Mouse (Mus musculus) v-Abl transformed pro-B cells (cell line): ENCODE data around the gene Atp2c2.

Experiments used
- in situ Hi-C, 2 experiments: fragments of 400-800 bp; cut with MboI; formaldehyde crosslinking; loops; one replicate each; pipeline ENCODE4 v1.15.1; 2025; ENCODE audit not compliant: unreplicated experiment in 2 of 2

Atp2c2 gene

GRCm38 (mm10) chr8:119697163-119697562 lies 2.6 kb upstream of the Atp2c2 start:
- in situ Hi-C loops, result loop anchor here in 1 of 2 experiments (5.0 kb wide), 1 partner anchor 80 kb away; the partner anchor contains the start of gene Tldc1

GRCm38 (mm10) chr8:119698960-119699359 lies 849 bp upstream of the Atp2c2 start:
- in situ Hi-C loops, result loop anchor here in 1 of 2 experiments (5.0 kb wide), 1 partner anchor 78 kb away; the partner anchor contains the start of gene Tldc1

- in situ Hi-C loops, result no loop called here
These were observed 3.2 kb downstream of the Atp2c2 start for GRCm38 (mm10) chr8:119702965-119703364.

- in situ Hi-C loops, result no loop called here
These were observed 7.3 kb downstream of the Atp2c2 start for GRCm38 (mm10) chr8:119707146-119707545.

GRCm38 (mm10) chr8:119708471-119708870 lies 8.7 kb downstream of the Atp2c2 start:
- in situ Hi-C loops, result no loop called here

- in situ Hi-C loops, result no loop called here
These were observed 9.3 kb downstream of the Atp2c2 start for GRCm38 (mm10) chr8:119708878-119709702.

GRCm38 (mm10) chr8:119709703-119710093 lies 9.9 kb downstream of the Atp2c2 start:
- in situ Hi-C loops, result no loop called here

- in situ Hi-C loops, result no loop called here
These were observed 12.4 kb downstream of the Atp2c2 start for GRCm38 (mm10) chr8:119712226-119712625.

- in situ Hi-C loops, result no loop called here
These were observed 13.6 kb downstream of the Atp2c2 start for GRCm38 (mm10) chr8:119713421-119713820.

GRCm38 (mm10) chr8:119715221-119715620 lies 15.4 kb downstream of the Atp2c2 start:
- in situ Hi-C loops, result no loop called here

GRCm38 (mm10) chr8:119716730-119717299 lies 17.0 kb downstream of the Atp2c2 start:
- in situ Hi-C loops, result no loop called here

GRCm38 (mm10) chr8:119717765-119718164 lies 18.0 kb downstream of the Atp2c2 start:
- in situ Hi-C loops, result no loop called here

- in situ Hi-C loops, result no loop called here
These were observed 19.2 kb downstream of the Atp2c2 start for GRCm38 (mm10) chr8:119719011-119719501.

GRCm38 (mm10) chr8:119722348-119722747 lies 22.5 kb downstream of the Atp2c2 start:
- in situ Hi-C loops, result no loop called here

- in situ Hi-C loops, result no loop called here
These were observed 23.9 kb downstream of the Atp2c2 start for GRCm38 (mm10) chr8:119723676-119724075.

GRCm38 (mm10) chr8:119724596-119724995 lies 24.8 kb downstream of the Atp2c2 start:
- in situ Hi-C loops, result no loop called here

GRCm38 (mm10) chr8:119727093-119727492 lies 27.3 kb downstream of the Atp2c2 start:
- in situ Hi-C loops, result no loop called here

- in situ Hi-C loops, result no loop called here
These were observed 28.6 kb downstream of the Atp2c2 start for GRCm38 (mm10) chr8:119728351-119728895.

GRCm38 (mm10) chr8:119732072-119732471 lies 32.3 kb downstream of the Atp2c2 start:
- in situ Hi-C loops, result no loop called here

- in situ Hi-C loops, result no loop called here
These were observed 36.6 kb downstream of the Atp2c2 start for GRCm38 (mm10) chr8:119736348-119736917.
